Mouse (Mus musculus): ENCODE measurements around the gene Gli2. TPM values are rescaled to one million over a fixed set of nuclear protein-coding genes. Genes with fewer than 3 reads are reported as not detected.

The Gli2 gene
- polyA plus RNA-seq, 1 experiment from 2014 or later, result 4.1 TPM

DNA sequence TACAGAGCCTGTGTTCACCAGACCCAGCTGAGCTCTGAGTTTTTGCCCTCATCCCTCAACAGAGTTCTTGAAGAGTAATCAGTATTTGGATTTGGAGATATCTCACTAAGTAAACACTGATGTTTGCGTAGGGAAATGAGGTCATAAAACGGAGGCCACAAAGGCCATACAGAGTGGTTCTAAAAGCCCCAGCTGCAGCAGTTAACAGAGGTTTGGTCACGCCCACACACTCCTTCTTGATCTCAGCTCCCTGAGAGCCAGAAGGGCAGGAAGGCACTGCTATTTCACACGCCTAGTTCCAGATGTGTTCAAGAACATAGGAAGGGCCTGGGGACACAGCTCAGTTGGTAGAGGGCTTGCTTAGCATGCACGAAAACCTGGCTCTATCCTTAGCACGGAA lies 175.1 kb downstream of the Gli2 start:
- no peak overlapping the region for H3K9ac ChIP-seq (ENCODE audit: low read depth, low read length)
- H3K27ac ChIP-seq (ENCODE audit: low read depth, low read length), result 0 out of 2 replicates have a peak overlapping the region, but pooled peaks have one; percentile 15
- H3K4me3 ChIP-seq (ENCODE audit: low read depth, low read length), result no peak overlapping the region
- no peak for ATAC-seq (replicated peaks; ENCODE audit: insufficient number of reproducible peaks, low FRiP score, low TSS enrichment)
- H3K4me2 ChIP-seq, result no peak overlapping the region
- no peaks in the 10 kb centered on the region for H3K27me3 ChIP-seq (ENCODE audit: control insufficient read depth, insufficient read depth, low read length)
- 44% methylated on average over 6 of the region's 6 CpGs for WGBS (ENCODE audit: insufficient replicate concordance)
- H3K36me3 ChIP-seq (ENCODE audit: control insufficient read depth, insufficient read depth, low read length), result no peaks in the 10 kb centered on the region
- no peaks in the 10 kb centered on the region for H3K9me3 ChIP-seq (replicated peaks; ENCODE audit: control insufficient read depth, low read length)
- peaks cover 17% of the 10 kb centered on the region; the same call in 1 of the 2 replicates for H3K4me1 ChIP-seq (ENCODE audit: control insufficient read depth, insufficient read depth, low read length)

- Histone ChIP-seq H3K9ac (ENCODE audit: low read depth, low read length) (no peak overlapping the region), H3K27me3 (ENCODE audit: control insufficient read depth, insufficient read depth, low read length) (no peaks in the 10 kb centered on the region; the same call in 1 of the 2 replicates), H3K36me3 (ENCODE audit: control insufficient read depth, insufficient read depth, low read length) (no peaks in the 10 kb centered on the region), H3K27ac (ENCODE audit: low read depth, low read length) (no peak overlapping the region), H3K9me3 (replicated peaks; ENCODE audit: control insufficient read depth, low read length) (no peaks in the 10 kb centered on the region), H3K4me3 (ENCODE audit: low read depth, low read length) (no peak overlapping the region), H3K4me2 (no peak overlapping the region), H3K4me1 (ENCODE audit: control insufficient read depth, insufficient read depth, low read length) (peaks cover 17% of the 10 kb centered on the region; the same call in 1 of the 2 replicates)
- ATAC-seq (replicated peaks; ENCODE audit: insufficient number of reproducible peaks, low FRiP score, low TSS enrichment), result no peak
- 87% methylated on average over 9 of the region's 9 CpGs for WGBS (ENCODE audit: insufficient replicate concordance)
Observed at GRCm38 (mm10) chr1:118875227-118875626, 178.2 kb downstream of the Gli2 start.

- WGBS (ENCODE audit: insufficient replicate concordance), result 66% methylated on average over 7 of the region's 7 CpGs
- H3K36me3 ChIP-seq (ENCODE audit: control insufficient read depth, insufficient read depth, low read length), result no peaks in the 10 kb centered on the region
- H3K9me3 ChIP-seq (replicated peaks; ENCODE audit: control insufficient read depth, low read length), result no peaks in the 10 kb centered on the region
Observed at GRCm38 (mm10) chr1:118873559-118873958, 179.9 kb downstream of the Gli2 start.

DNA sequence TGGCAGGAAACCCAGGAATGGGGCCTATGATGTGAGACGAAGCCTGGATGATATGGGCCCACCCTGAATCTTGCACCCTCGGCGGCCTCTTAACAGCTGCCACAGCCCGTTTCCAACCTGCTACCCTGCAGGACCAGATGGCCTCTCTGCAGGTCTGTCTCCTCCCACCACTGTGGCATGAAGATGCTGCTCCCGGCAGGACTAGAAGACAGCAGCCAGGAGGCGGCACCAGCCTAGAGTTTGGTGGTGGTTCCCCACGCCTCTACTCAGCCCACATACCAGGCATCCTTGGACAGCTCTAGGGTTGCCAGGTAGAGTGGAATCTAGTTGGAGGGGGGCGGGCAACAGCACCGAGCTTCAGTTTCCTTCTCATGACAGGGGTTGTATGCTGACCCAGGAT lies 188.7 kb downstream of the Gli2 start:
- 49% methylated on average over 9 of the region's 9 CpGs for WGBS (ENCODE audit: insufficient replicate concordance)
- H3K9ac ChIP-seq (ENCODE audit: low read depth, low read length), result no peak overlapping the region
- peaks cover 5% of the 10 kb centered on the region; the same call in 1 of the 2 replicates for H3K36me3 ChIP-seq (ENCODE audit: control insufficient read depth, insufficient read depth, low read length)
- no peaks in the 10 kb centered on the region for H3K27me3 ChIP-seq (ENCODE audit: control insufficient read depth, insufficient read depth, low read length)
- H3K27ac ChIP-seq (ENCODE audit: low read depth, low read length), result no peak overlapping the region
- H3K4me3 ChIP-seq (ENCODE audit: low read depth, low read length), result no peak overlapping the region
- H3K4me2 ChIP-seq, result no peak overlapping the region
- ATAC-seq (replicated peaks; ENCODE audit: insufficient number of reproducible peaks, low FRiP score, low TSS enrichment), result 0 out of 2 replicates have a peak, but pooled peaks have one; percentile 28
- H3K9me3 ChIP-seq (replicated peaks; ENCODE audit: control insufficient read depth, low read length), result no peaks in the 10 kb centered on the region
- H3K4me1 ChIP-seq (ENCODE audit: control insufficient read depth, insufficient read depth, low read length), result no peaks in the 10 kb centered on the region

More at GRCm38 (mm10) chr1:118873559-118873958, 179.9 kb downstream of the Gli2 start:
- Histone ChIP-seq H3K4me3 (ENCODE audit: low read depth, low read length) (no peak overlapping the region), H3K27ac (ENCODE audit: low read depth, low read length) (no peak overlapping the region), H3K4me1 (ENCODE audit: control insufficient read depth, insufficient read depth, low read length) (peaks cover 9% of the 10 kb centered on the region; the same call in 1 of the 2 replicates), H3K9ac (ENCODE audit: low read depth, low read length) (no peak overlapping the region), H3K4me2 (no peak overlapping the region), H3K27me3 (ENCODE audit: control insufficient read depth, insufficient read depth, low read length) (no peaks in the 10 kb centered on the region; the same call in 1 of the 2 replicates)
- ATAC-seq (replicated peaks; ENCODE audit: insufficient number of reproducible peaks, low FRiP score, low TSS enrichment), result no peak

DNA sequence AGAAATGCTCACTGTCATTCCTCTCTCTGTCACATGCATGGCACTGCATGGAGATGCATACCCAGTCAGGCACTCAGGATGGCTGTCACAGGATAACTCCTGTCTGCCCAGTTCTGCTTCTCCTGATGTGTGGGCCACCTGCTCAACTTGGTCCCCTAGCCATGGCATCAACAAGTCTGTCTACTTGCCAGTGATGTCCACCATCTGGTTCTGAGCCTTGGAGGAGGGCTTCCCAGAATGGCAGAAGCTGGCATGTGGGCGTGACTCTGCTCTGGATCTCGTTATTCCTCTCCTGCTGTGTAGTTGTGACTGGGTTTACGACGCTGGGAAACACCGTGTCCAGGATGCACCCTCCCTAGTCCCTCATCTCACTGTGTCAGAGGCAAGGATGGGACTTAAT lies 189.4 kb downstream of the Gli2 start:
- no peak for ATAC-seq (replicated peaks; ENCODE audit: insufficient number of reproducible peaks, low FRiP score, low TSS enrichment)
- Histone ChIP-seq H3K4me2 (no peak overlapping the region), H3K4me3 (ENCODE audit: low read depth, low read length) (no peak overlapping the region), H3K36me3 (ENCODE audit: control insufficient read depth, insufficient read depth, low read length) (peaks cover 5% of the 10 kb centered on the region; the same call in 1 of the 2 replicates), H3K27ac (ENCODE audit: low read depth, low read length) (no peak overlapping the region), H3K27me3 (ENCODE audit: control insufficient read depth, insufficient read depth, low read length) (no peaks in the 10 kb centered on the region), H3K9me3 (replicated peaks; ENCODE audit: control insufficient read depth, low read length) (no peaks in the 10 kb centered on the region), H3K4me1 (ENCODE audit: control insufficient read depth, insufficient read depth, low read length) (no peaks in the 10 kb centered on the region), H3K9ac (ENCODE audit: low read depth, low read length) (no peak overlapping the region)
- WGBS (ENCODE audit: insufficient replicate concordance), result 72% methylated on average over 5 of the region's 5 CpGs

DNA sequence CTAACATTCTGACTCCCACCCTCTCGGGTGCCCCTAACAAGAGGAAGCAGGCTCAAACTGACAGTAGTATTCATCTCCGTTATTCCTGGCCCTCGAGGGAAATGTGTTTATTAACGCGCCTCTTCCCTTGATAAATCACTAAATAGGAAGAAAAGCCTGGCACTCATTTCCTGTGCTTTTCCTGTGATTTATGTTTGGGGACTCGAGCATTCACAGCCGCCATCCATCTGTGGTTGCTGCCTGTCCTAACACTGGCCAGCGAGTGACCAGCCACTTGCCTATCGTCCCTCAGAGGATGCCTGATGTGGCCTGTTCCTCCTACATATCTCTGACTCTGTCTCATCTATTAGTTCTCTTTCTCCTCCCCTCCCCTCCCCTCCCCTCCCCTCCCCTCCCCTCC lies 195.3 kb downstream of the Gli2 start:
- no peak overlapping the region for H3K4me2 ChIP-seq
- peaks cover 2% of the 10 kb centered on the region; the same call in 1 of the 2 replicates for H3K36me3 ChIP-seq (ENCODE audit: control insufficient read depth, insufficient read depth, low read length)
- H3K9ac ChIP-seq (ENCODE audit: low read depth, low read length), result no peak overlapping the region
- no peaks in the 10 kb centered on the region for H3K9me3 ChIP-seq (replicated peaks; ENCODE audit: control insufficient read depth, low read length)
- H3K4me3 ChIP-seq (ENCODE audit: low read depth, low read length), result no peak overlapping the region
- H3K27ac ChIP-seq (ENCODE audit: low read depth, low read length), result no peak overlapping the region
- 57% methylated on average over 9 of the region's 9 CpGs for WGBS (ENCODE audit: insufficient replicate concordance)
- H3K27me3 ChIP-seq (ENCODE audit: control insufficient read depth, insufficient read depth, low read length), result no peaks in the 10 kb centered on the region
- ATAC-seq (replicated peaks; ENCODE audit: insufficient number of reproducible peaks, low FRiP score, low TSS enrichment), result no peak
- no peaks in the 10 kb centered on the region for H3K4me1 ChIP-seq (ENCODE audit: control insufficient read depth, insufficient read depth, low read length)

- H3K9me3 ChIP-seq (replicated peaks; ENCODE audit: control insufficient read depth, low read length), result no peaks in the 10 kb centered on the region
- no peak for ATAC-seq (replicated peaks; ENCODE audit: insufficient number of reproducible peaks, low FRiP score, low TSS enrichment)
- no peak overlapping the region for H3K9ac ChIP-seq (ENCODE audit: low read depth, low read length)
- no peaks in the 10 kb centered on the region; the same call in 1 of the 2 replicates for H3K27me3 ChIP-seq (ENCODE audit: control insufficient read depth, insufficient read depth, low read length)
- no peak overlapping the region for H3K4me3 ChIP-seq (ENCODE audit: low read depth, low read length)
- no peak overlapping the region for H3K27ac ChIP-seq (ENCODE audit: low read depth, low read length)
- no peaks in the 10 kb centered on the region for H3K36me3 ChIP-seq (ENCODE audit: control insufficient read depth, insufficient read depth, low read length)
- no peaks in the 10 kb centered on the region for H3K4me1 ChIP-seq (ENCODE audit: control insufficient read depth, insufficient read depth, low read length)
- no peak overlapping the region for H3K4me2 ChIP-seq
- 13% methylated on average over 5 of the region's 5 CpGs for WGBS (ENCODE audit: insufficient replicate concordance)
Observed at GRCm38 (mm10) chr1:118830658-118831057, 222.8 kb downstream of the Gli2 start.

GRCm38 (mm10) chr1:118826614-118827013 lies 226.8 kb downstream of the Gli2 start:
- H3K27ac ChIP-seq (ENCODE audit: low read depth, low read length), result no peak overlapping the region
- no peak overlapping the region for H3K4me3 ChIP-seq (ENCODE audit: low read depth, low read length)
- H3K36me3 ChIP-seq (ENCODE audit: control insufficient read depth, insufficient read depth, low read length), result no peaks in the 10 kb centered on the region
- H3K4me1 ChIP-seq (ENCODE audit: control insufficient read depth, insufficient read depth, low read length), result no peaks in the 10 kb centered on the region
- H3K9me3 ChIP-seq (replicated peaks; ENCODE audit: control insufficient read depth, low read length), result no peaks in the 10 kb centered on the region
- H3K4me2 ChIP-seq, result no peak overlapping the region
- H3K27me3 ChIP-seq (ENCODE audit: control insufficient read depth, insufficient read depth, low read length), result no peaks in the 10 kb centered on the region; the same call in 1 of the 2 replicates
- ATAC-seq (replicated peaks; ENCODE audit: insufficient number of reproducible peaks, low FRiP score, low TSS enrichment), result no peak
- 87% methylated on average over 11 of the region's 11 CpGs for WGBS (ENCODE audit: insufficient replicate concordance)
- no peak overlapping the region for H3K9ac ChIP-seq (ENCODE audit: low read depth, low read length)
